Mouse (Mus musculus) central nervous system, embryonic 18 days (tissue): ENCODE measurements around the gene Rab3gap2. TPM values are rescaled to one million over a fixed set of nuclear protein-coding genes. Genes with fewer than 3 reads are reported as not detected.

Experiments used
- polyA plus RNA-seq: library from polyadenylated mRNA; depleted of rRNA; stranded (reverse); fragments of >200 nt; gene quantifications from 2 replicates; pipeline ENCODE4 v1.2.3, GENCODE M21; 2012; rRNA removed

Rab3gap2 gene
- 40.3 and 43.8 TPM in 2 replicates for polyA plus RNA-seq

GRCm38 (mm10) chr1:185203909-185204661, at the start of gene Rab3gap2:
Gene Rab3gap2 (plus strand): TSS chr1:185204117.

DNA sequence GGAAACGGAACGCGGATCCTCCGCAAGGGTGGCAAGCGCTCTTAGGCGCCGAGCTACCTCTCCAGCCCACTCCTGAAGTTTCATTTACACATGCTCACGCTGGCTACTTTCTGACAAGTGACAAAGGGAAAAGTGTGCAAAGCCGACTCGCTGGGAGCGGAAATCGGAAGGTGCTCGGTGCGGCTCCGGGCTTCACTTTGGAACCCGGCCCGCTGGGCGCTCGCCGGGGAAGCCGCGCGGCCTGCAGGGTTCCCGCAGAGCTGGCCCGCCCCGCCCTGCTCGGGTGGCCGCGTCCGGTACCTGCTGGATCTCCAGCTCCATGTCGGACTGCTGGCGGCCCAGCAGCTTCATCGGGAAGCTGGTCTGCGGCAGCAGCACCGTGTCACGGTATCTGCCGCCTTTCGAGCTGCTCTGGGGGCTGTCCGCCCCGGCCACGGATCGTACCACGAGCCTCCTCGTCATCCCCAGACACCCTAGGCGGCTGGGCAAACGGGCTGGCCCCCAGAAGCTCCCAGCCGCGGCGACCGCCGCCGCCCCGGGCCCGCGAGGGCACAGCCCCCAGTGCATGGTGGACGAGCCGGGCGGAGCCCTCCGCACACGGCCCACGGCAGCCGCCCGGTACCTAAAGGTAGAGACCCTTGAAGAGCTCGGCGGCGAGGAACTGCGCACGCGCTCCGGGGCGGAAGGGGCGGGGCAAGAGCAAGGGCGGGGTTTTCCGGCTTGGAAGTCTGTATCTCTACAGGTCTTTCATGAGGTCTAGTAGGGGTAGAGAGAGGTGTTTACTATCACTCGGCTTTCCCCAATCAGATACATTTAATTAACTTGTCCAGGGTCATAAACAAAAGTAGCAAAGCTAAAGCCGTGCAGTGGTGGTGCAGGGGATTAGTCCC, 125.0 kb downstream of the Rab3gap2 start, which contains the start of gene Iars2:
TSS of gene Iars2 (minus strand) at position 676 of the 890 bp plus-strand sequence.

DNA sequence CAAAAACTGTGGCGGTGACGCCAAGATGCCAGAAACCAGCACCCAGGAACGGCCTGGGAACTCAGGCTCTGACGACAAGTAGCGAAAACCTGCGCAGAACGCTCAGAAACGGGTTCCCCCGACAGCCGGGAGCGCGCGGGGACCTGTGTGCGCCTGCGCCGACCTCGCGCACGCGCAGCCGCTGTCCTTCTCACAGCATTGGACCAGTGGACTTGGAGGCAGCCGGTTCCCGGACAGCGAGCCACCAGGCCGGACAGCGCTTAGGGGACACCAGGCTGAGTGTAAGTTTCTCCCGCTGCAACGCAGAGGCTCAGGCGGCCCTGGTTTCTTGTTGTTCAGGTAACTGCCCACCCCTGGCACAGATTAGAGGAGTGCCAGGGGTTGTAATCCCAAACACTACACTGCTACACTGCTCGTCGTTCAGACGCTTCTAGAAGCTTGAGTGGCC, 128.1 kb downstream of the Rab3gap2 start, which contains the start of gene Bpnt1:
TSS of gene Bpnt1 (plus strand) at position 167 of the 448 bp plus-strand sequence.

Other genes with a start within 250 kb of the Rab3gap2 start
- gene Mark1, start 204.5 kb upstream of the Rab3gap2 start, polyA plus RNA-seq = 44.4 and 53.6 TPM in 2 replicates
- gene Iars2, start 125.3 kb downstream of the Rab3gap2 start, polyA plus RNA-seq = 20.8 and 21.7 TPM in 2 replicates
- gene Bpnt1, start 128.0 kb downstream of the Rab3gap2 start, polyA plus RNA-seq = 62.4 and 63.8 TPM in 2 replicates
- gene Eprs, start 158.9 kb downstream of the Rab3gap2 start, polyA plus RNA-seq = 36.5 and 38.5 TPM in 2 replicates